Mouse (Mus musculus) forebrain, embryonic 10.5 days (tissue): Measurements from ENCODE around the gene H2afx. TPM values are rescaled to one million over a fixed set of nuclear protein-coding genes. Genes with fewer than 3 reads are reported as not detected.
"Not testable (repeated sequence)": the region's sequence is repeated elsewhere in the genome, so short reads cannot be mapped to it uniquely, and the experiment has no call there.

Experiments
- DNase-seq: peaks from one replicate; pipeline ENCODE4 v3.0.0-alpha.2; 2017; ENCODE audit warnings: low spot score; ENCODE audit errors: extremely low spot score
- H3K27ac ChIP-seq: fragments of 300-500 bp; sonication (generic); 2 replicates; pipeline ENCODE4 v1.5.1; 2016; ENCODE audit warnings: mild to moderate bottlenecking
- H3K27me3 ChIP-seq: fragments of 300-500 bp; sonication (generic); 2 replicates; pipeline ENCODE4 v1.6.1; 2016; ENCODE audit warnings: mild to moderate bottlenecking; ENCODE audit not compliant: poor library complexity, severe bottlenecking
- H3K36me3 ChIP-seq: fragments of 300-500 bp; sonication (generic); replicated peaks from 2 replicates; pipeline ENCODE4 v1.6.1; 2016; ENCODE audit warnings: mild to moderate bottlenecking, moderate library complexity
- H3K4me1 ChIP-seq: fragments of 300-500 bp; sonication (generic); 2 replicates; pipeline ENCODE4 v1.6.1; 2016
- H3K4me3 ChIP-seq: fragments of 300-500 bp; sonication (generic); 2 replicates; pipeline ENCODE4 v1.5.1; 2016; ENCODE audit warnings: mild to moderate bottlenecking, moderate library complexity
- H3K9me3 ChIP-seq: fragments of 300-500 bp; sonication (generic); 2 replicates; pipeline ENCODE4 v1.6.1; 2016; ENCODE audit warnings: mild to moderate bottlenecking, moderate library complexity
- WGBS: fragments of 180-500 bp; shearing (Covaris S2); methylation state at CpG from one replicate; pipeline ENCODE4 v1.1.7; 2016; 5-methylcytosine and 5-hydroxymethylcytosine counted together
- polyA plus RNA-seq: library from polyadenylated mRNA; unstranded; fragments of >200 nt; fragmentation: Nextera tagmentation; extraction: Ambion mirVana; gene quantifications from 2 replicates; pipeline ENCODE4 v1.2.1, GENCODE M21; 2016

H2afx gene
- polyA plus RNA-seq, 1 experiment from 2014 or later: 524 TPM

GRCm38 (mm10) chr9:44347621-44348020 is 13.1 kb downstream of the H2afx start:
- peaks cover 72% of the 10 kb centered on the region for H3K36me3 ChIP-seq
- no peak overlapping the region for H3K4me3 ChIP-seq
- DNase-seq: no peak
- peaks cover 18% of the 10 kb centered on the region for H3K4me1 ChIP-seq
- no peak overlapping the region for H3K27ac ChIP-seq
- H3K27me3 ChIP-seq: no peaks in the 10 kb centered on the region
- no peaks in the 10 kb centered on the region for H3K9me3 ChIP-seq
- 89% methylated on average over 4 of the region's 4 CpGs for WGBS

- H3K27me3 ChIP-seq: no peaks in the 10 kb centered on the region
- no peak overlapping the region for H3K27ac ChIP-seq
- no peaks in the 10 kb centered on the region for H3K9me3 ChIP-seq
- 95% methylated on average over 4 of the region's 4 CpGs for WGBS
- peaks cover 9% of the 10 kb centered on the region for H3K4me1 ChIP-seq
- H3K36me3 ChIP-seq: peaks cover 81% of the 10 kb centered on the region
- no peak for DNase-seq
- H3K4me3 ChIP-seq: no peak overlapping the region
Observed at GRCm38 (mm10) chr9:44348546-44348945, 14.1 kb downstream of the H2afx start.

GRCm38 (mm10) chr9:44351396-44351795 is 16.9 kb downstream of the H2afx start:
- Histone ChIP-seq H3K9me3 (no peaks in the 10 kb centered on the region), H3K36me3 (peaks cover 100% of the 10 kb centered on the region), H3K27ac (no peak overlapping the region), H3K4me1 (no peaks in the 10 kb centered on the region), H3K27me3 (no peaks in the 10 kb centered on the region), H3K4me3 (no peak overlapping the region)
- no peak for DNase-seq
- WGBS: 93% methylated on average over 4 of the region's 4 CpGs

GRCm38 (mm10) chr9:44352337-44352736 is 17.8 kb downstream of the H2afx start:
- 92% methylated on average over 10 of the region's 10 CpGs for WGBS
- peaks cover 100% of the 10 kb centered on the region for H3K36me3 ChIP-seq
- no peaks in the 10 kb centered on the region for H3K9me3 ChIP-seq
- no peaks in the 10 kb centered on the region for H3K4me1 ChIP-seq
- no peak for DNase-seq
- H3K27me3 ChIP-seq: no peaks in the 10 kb centered on the region
- H3K27ac ChIP-seq: no peak overlapping the region
- H3K4me3 ChIP-seq: no peak overlapping the region

GRCm38 (mm10) chr9:44353142-44353541 is 18.6 kb downstream of the H2afx start:
- Histone ChIP-seq H3K9me3 (no peaks in the 10 kb centered on the region), H3K4me1 (no peaks in the 10 kb centered on the region), H3K27ac (no peak overlapping the region), H3K27me3 (no peaks in the 10 kb centered on the region), H3K36me3 (peaks cover 100% of the 10 kb centered on the region), H3K4me3 (no peak overlapping the region)
- no peak for DNase-seq
- WGBS: 94% methylated on average over 6 of the region's 6 CpGs

GRCm38 (mm10) chr9:44357207-44357606 is 22.7 kb downstream of the H2afx start:
- Histone ChIP-seq H3K4me1 (peaks cover 8% of the 10 kb centered on the region), H3K9me3 (no peaks in the 10 kb centered on the region), H3K36me3 (peaks cover 76% of the 10 kb centered on the region), H3K4me3 (no peak overlapping the region), H3K27ac (no peak overlapping the region), H3K27me3 (no peaks in the 10 kb centered on the region)
- no peak for DNase-seq
- WGBS: 76% methylated on average over 4 of the region's 4 CpGs

GRCm38 (mm10) chr9:44361190-44361917 is 26.9 kb downstream of the H2afx start, which contains the start of gene Vps11:
Gene Vps11, minus strand, starts transcription at chr9:44361670.
- peak within 1 kb of the TSS; percentile 83 for H3K27ac ChIP-seq

GRCm38 (mm10) chr9:44361931-44362330 is 27.4 kb downstream of the H2afx start:
- not testable (repeated sequence) for DNase-seq, H3K27me3 ChIP-seq, H3K4me1 ChIP-seq, H3K9me3 ChIP-seq
- 44% methylated on average over 4 of the region's 4 CpGs for WGBS
- Histone ChIP-seq H3K27ac (peak overlapping the region; percentile 83), H3K36me3 (peaks cover 29% of the 10 kb centered on the region), H3K4me3 (peak overlapping the region; percentile 89)

More at GRCm38 (mm10) chr9:44361190-44361917, 26.9 kb downstream of the H2afx start, which contains the start of gene Vps11:
- peaks cover 8% of the 10 kb centered on the region for H3K4me1 ChIP-seq
- H3K36me3 ChIP-seq: peaks cover 35% of the 10 kb centered on the region
- no peaks in the 10 kb centered on the region for H3K9me3 ChIP-seq
- peak within 1 kb of the TSS; percentile 89 for H3K4me3 ChIP-seq
- DNase-seq: peak; percentile 97
- H3K27me3 ChIP-seq: no peaks in the 10 kb centered on the region
- WGBS: under 1% methylated on average over 44 of the region's 44 CpGs

GRCm38 (mm10) chr9:44364480-44364879 is 30.0 kb downstream of the H2afx start:
- no peak for DNase-seq
- no peak overlapping the region for H3K27ac ChIP-seq
- 60% methylated on average over 3 of the region's 3 CpGs for WGBS
- H3K4me1 ChIP-seq: peaks cover 8% of the 10 kb centered on the region
- H3K27me3 ChIP-seq: no peaks in the 10 kb centered on the region
- no peaks in the 10 kb centered on the region for H3K9me3 ChIP-seq
- H3K4me3 ChIP-seq: no peak overlapping the region
- H3K36me3 ChIP-seq: peaks cover 5% of the 10 kb centered on the region

GRCm38 (mm10) chr9:44373386-44373785 is 38.9 kb downstream of the H2afx start:
- Histone ChIP-seq H3K36me3 (no peaks in the 10 kb centered on the region), H3K27ac (no peak overlapping the region), H3K4me1 (peaks cover 8% of the 10 kb centered on the region), H3K27me3 (no peaks in the 10 kb centered on the region), H3K4me3 (no peak overlapping the region), H3K9me3 (no peaks in the 10 kb centered on the region)
- no peak for DNase-seq

GRCm38 (mm10) chr9:44376141-44376540 is 41.6 kb downstream of the H2afx start:
- 91% methylated on average over 6 of the region's 6 CpGs for WGBS
- DNase-seq: no peak
- peaks cover 26% of the 10 kb centered on the region for H3K4me1 ChIP-seq

GRCm38 (mm10) chr9:44377335-44377734 is 42.8 kb downstream of the H2afx start:
- Histone ChIP-seq H3K36me3 (peaks cover 20% of the 10 kb centered on the region), H3K4me1 (peaks cover 30% of the 10 kb centered on the region)
- H3K27me3 ChIP-seq, H3K9me3 ChIP-seq, H3K4me3 ChIP-seq, DNase-seq, H3K27ac ChIP-seq: not testable (repeated sequence)
- 86% methylated on average over 2 of the region's 2 CpGs for WGBS

More at GRCm38 (mm10) chr9:44376141-44376540, 41.6 kb downstream of the H2afx start:
- Histone ChIP-seq H3K27ac (no peak overlapping the region), H3K9me3 (no peaks in the 10 kb centered on the region), H3K27me3 (no peaks in the 10 kb centered on the region), H3K36me3 (peaks cover 8% of the 10 kb centered on the region), H3K4me3 (no peak overlapping the region)

- Histone ChIP-seq H3K27ac (peak overlapping the region; percentile 90), H3K4me3 (peak overlapping the region; percentile 76), H3K36me3 (peaks cover 29% of the 10 kb centered on the region), H3K27me3 (no peaks in the 10 kb centered on the region), H3K9me3 (no peaks in the 10 kb centered on the region), H3K4me1 (peaks cover 30% of the 10 kb centered on the region)
- no peak for DNase-seq
- 91% methylated on average over 5 of the region's 5 CpGs for WGBS
Observed at GRCm38 (mm10) chr9:44378153-44378730, 43.7 kb downstream of the H2afx start.
